Mouse (Mus musculus): Measurements from ENCODE around the gene Dpp8. TPM values are rescaled to one million over a fixed set of nuclear protein-coding genes. Genes with fewer than 3 reads are reported as not detected.

Dpp8 gene
- polyA plus RNA-seq, 1 experiment from 2014 or later: 43.3 TPM

Other genes with a start within 250 kb of the Dpp8 start
- gene Dennd4a, start 221.1 kb upstream of the Dpp8 start, polyA plus RNA-seq (2016; fragmentation: Nextera tagmentation; extraction: Ambion mirVana): 5.3 and 7.9 TPM in 2 replicates
- gene Slc24a1, start 80.8 kb upstream of the Dpp8 start, polyA plus RNA-seq (2016; fragmentation: Nextera tagmentation; extraction: Ambion mirVana): 0.06 TPM in 1 of 2 replicates, not detected in the other
- gene Ints14, start 71.5 kb upstream of the Dpp8 start, polyA plus RNA-seq (2016; fragmentation: Nextera tagmentation; extraction: Ambion mirVana): 74.8 and 78.4 TPM in 2 replicates
- gene Hacd3, start 10.7 kb upstream of the Dpp8 start, polyA plus RNA-seq (2016; fragmentation: Nextera tagmentation; extraction: Ambion mirVana): 99.9 and 105 TPM in 2 replicates
- gene Igdcc4, start 69.1 kb downstream of the Dpp8 start, polyA plus RNA-seq (2016; fragmentation: Nextera tagmentation; extraction: Ambion mirVana): 11.1 and 11.2 TPM in 2 replicates
- 230 and 420 TPM in 2 replicates for gene Igdcc3, start 108.8 kb downstream of the Dpp8 start, polyA plus RNA-seq (2016; fragmentation: Nextera tagmentation; extraction: Ambion mirVana)
- 8.7 and 9.0 TPM in 2 replicates for gene Parp16, start 162.9 kb downstream of the Dpp8 start, polyA plus RNA-seq (2016; fragmentation: Nextera tagmentation; extraction: Ambion mirVana)
- 0.05 and 0.06 TPM in 2 replicates for gene Cilp, start 232.8 kb downstream of the Dpp8 start, polyA plus RNA-seq (2016; fragmentation: Nextera tagmentation; extraction: Ambion mirVana)

All from limb, embryonic 10.5 days (tissue).